Mouse (Mus musculus): Measurements from ENCODE around the gene Kif16b.

The Kif16b gene

DNA sequence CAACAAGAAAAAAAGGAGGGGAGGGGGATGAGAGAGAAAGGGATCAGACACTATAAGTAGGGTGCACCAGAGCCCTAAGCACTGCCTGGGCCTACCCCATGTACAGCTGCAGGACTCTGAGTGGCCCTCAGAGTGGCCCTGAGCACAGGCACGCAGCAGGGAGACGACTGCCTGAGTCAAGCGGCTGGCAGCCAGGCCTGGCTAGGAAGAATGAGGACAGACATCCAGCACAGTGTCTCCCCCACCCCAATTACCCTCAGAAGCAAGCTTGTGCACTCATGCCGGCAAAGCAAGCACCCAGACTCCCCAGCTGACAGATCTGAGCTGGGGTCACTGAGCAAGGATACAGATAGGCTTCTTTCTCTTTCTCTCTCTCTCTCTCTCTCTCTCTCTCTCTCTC lies 25.4 kb downstream of the Kif16b start:
- no peak for DNase-seq (ENCODE audit: low spot score in 2 of 2)

DNA sequence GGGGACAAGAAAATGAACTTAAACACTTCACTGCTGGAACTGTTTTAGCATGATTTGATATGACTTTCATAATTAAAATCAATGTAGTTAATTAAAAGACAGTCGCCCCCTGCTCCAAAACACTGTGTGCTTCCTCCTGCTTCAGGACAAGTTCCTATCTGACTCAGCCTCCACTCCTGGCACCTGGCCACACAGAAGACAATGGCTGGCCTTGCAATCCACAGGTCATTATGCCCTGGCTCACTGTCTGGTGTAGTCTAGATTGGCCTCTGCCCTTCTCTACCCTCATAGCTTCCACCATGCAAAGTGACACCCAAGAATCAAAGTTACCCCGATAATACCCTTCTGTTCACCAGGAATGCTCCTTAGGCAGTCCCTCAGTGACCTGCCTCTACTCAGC lies 26.8 kb downstream of the Kif16b start:
- no peak for DNase-seq (ENCODE audit: low spot score in 2 of 2)

DNA sequence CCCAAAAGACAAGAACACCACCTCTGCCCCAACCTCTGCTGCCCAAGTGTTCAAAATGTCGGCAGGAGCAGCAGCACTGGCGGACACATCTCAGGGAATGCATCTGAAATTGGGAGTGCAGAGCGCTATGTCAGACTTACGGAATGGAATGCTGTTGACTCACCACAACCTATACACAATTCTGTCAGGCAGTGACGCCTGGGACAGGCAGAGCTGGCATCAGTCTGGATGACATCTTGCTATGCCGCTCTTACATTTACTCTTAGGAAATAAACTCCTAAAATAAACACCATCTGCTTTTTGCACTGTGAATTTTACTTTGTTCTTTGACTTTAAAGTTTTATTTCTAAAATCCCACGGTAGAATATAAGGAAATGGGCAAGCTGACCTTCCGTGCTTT lies 31.3 kb downstream of the Kif16b start:
- DNase-seq (ENCODE audit: low spot score in 2 of 2): no peak

DNA sequence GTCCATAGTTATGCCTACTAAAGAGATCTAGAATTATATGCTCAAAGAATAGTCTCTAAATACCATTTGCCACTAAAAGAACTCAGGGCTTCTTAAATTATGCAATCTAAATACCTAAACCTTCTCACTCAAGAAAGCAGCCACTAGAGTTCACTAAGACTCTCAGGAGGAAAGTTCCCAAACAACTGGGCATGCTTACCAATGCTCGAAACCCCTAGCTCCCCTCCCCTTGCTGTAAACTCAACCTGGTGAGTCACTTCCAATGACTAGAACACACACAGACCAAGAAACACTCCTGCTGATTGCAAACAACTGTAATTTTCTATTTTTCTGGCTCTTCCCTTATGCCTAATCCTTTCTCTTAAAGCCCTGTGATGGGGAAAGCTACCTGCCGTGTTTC lies 33.9 kb downstream of the Kif16b start:
- no peak for DNase-seq (ENCODE audit: low spot score in 2 of 2)

DNA sequence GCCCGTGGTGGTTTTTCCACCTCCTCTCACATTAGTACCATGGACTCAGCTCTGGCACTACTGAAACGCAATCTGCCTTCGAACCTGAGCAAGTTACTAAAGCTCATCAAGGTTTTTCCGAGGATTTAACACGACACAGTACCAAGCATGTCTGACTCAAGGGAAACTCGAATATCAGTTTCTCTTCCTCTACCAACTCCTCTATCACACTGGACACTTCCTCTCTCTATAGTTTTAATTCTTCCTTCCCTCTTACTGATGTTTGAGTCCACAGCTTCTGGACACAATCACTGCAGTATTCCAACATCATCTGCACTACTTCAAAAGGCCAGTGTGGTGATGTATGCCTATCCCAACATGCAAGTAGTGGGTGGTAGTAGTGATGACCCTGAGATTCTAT lies 40.3 kb downstream of the Kif16b start:
- no peak for DNase-seq (ENCODE audit: low spot score in 2 of 2)

DNA sequence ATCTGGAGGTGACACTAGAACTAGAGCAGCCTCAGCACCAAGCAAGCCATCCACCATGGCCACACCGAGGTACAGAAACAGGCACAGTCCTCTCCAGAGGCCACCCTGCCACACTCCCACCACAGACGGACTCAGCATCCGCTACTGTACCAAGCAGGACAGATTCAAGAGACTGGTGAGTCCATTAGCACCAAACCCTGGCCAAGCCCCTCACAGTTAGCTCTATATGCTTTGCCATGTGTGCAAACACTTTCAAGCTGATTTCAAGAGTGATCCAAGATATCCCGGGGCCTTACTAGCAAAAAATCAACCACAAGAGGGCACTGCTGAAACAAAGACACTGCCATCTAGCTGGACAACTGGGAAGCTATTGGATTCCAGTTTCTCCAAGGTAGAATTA lies 41.9 kb downstream of the Kif16b start:
- DNase-seq (ENCODE audit: low spot score in 2 of 2): peak; percentile 54 to 63

DNA sequence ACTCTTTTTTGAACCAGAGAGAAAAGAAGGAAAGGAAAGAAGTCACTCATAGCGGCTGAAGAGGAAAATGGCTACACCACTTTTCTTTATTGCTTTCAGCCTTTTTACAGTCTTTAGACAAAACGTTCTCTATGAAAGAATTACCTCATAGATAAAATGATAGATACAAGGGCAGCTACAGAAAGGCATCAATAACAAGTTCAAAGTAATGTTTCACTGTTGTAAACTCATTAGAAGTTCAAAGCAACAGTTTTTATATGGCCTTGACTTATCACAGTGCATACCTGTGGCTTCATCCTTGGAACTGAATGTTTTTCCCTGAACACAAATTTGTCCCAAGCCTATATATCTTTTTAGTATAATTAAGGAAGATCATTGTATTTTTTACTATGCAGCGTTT lies 62.6 kb downstream of the Kif16b start:
- no peak for DNase-seq (ENCODE audit: low spot score in 2 of 2)

DNA sequence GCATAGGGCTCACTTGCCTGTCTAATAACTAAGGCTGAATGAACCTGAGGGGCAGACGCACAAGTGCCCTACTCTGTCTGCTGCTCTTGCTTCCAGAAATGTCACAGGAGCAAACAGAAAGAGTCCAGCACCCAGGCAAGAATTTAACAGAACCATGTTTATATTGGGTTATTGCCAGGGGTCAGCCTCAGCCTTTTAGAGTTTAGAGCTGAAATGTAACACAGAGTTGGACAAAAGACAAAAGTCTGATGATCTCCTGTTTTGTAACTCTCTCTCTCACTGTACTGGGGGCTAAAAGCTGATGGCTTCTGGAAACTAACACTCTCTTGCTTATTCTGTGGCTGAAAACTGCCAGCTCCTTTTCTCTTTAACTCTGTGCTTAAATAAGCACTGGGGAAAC lies 63.2 kb downstream of the Kif16b start:
- DNase-seq (ENCODE audit: low spot score in 2 of 2): no peak

DNA sequence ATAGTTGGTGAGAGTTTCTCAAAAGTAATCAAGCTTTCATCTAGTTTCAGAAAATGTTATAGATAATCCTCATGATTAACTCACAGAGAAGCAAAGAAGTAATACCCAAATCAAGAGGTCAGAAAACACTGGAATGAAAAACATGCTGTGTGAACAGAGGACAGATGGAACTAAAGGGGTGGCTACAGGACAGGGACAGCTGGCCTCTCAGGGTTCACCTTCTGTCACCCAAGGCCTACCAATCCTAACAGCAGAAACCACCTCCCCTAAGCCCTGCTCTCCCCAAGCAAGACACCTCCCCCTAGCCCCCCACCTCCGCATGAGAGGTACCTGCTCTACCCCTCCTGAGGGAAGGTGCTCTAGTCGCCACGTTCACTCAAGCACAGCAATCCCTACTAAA lies 66.6 kb downstream of the Kif16b start:
- DNase-seq (ENCODE audit: low spot score in 2 of 2): no peak

DNA sequence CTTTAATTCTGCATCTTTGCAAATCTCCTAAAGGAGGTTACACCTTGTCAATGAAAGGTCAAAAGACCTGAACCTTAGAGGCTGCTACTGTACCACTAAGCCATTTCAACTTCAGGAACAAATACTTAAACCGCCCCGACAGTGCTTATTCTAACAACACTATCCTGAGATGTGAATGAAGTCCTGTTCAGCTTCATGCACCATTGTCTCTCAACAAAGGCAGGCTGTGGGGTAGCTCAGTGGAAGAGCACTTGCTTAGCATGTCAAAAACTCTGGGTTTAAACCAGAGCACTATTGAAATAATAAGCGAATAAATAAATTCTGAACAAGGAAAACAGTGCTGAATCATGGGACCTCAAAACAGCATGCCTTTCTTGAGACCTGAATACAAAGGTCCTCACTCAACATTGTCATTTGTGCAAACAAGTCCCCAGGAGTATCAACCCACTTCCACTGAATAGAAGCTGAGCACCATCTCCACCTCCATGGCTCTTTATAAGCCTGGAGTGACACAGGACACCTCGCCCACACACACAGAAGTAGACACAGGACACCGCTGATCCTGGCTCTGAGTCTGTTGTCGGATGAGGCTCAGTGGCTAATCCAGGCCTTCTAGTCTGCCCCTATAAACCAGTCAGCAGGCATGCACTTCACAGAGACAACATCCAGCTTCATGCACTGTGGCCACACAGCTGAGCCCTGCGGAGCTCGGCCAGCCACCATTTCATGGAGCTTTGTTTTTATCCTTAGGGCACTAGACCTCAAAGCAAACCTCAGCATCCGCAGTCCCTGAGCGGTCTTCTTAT lies 68.5 kb downstream of the Kif16b start:
- no peak for DNase-seq (ENCODE audit: low spot score in 2 of 2)

DNA sequence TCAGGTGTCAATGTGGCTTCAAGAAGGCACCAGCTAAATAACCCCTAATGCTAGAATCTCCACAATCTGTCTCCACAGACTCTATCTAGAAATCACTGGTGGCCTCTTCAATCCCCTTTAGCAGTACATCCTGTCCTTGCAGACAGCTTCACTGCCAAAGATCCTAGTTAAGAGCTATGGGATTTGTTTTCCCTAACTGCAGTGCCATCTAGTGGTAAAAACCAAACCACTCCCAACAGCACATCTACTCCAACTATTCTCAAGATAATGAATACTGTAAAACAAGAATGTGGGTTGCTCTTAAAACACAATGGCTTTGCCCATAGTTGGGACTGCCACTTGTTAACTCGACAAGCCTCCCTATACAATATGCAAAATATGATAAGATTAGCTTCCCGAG lies 88.3 kb downstream of the Kif16b start:
- DNase-seq (ENCODE audit: low spot score in 2 of 2): peak; percentile 68 to 75

DNA sequence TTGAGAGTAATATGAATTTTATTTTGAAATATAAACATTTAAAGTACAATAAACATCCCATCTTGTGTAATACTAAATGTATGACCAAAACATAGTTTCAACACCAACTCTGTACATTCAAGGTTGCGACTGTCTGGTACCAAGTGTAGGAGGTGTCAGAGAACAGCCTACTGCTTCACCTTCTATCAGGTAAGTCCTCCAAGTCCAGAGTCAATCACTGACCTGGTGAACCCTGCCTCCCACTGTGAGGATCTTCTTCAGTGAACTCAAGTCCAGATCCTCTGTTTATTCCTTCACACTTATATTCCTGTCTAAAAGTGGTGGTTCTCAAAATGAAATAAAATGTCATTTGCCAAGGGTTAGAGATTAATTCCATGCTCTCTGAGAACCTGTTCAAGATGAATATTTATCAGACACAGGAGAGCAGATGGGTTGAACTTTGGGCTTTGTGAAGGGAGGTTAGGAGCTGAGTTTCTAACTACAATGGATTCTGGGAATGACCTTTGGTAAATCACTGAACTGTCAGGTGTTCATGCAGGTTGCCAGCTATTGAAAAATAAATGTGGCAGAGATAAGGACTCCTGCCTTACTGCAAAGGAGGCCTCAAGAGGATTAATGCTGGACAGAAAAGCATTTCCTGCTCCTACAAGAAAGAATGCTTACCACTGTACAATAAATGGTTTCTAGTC lies 97.4 kb downstream of the Kif16b start:
- no peak for DNase-seq (ENCODE audit: low spot score in 2 of 2)

DNA sequence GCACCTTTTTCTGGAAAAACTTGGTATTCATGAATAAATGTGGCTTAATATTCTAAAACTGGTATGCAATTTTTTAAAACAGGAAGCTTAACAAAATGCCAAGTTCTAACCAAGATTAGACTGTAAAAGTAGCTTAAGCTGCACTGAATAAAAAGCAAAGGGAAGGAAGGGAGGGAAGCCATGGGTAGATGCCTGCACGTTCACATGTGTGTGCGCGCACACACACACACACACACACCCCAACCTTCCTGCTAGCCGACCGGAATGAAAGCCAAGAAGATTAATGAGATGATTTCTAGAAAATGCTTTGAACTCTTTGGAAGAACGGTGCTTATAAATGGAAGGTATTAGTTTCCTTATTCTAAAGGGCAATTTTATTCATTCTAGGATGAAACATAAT lies 104.0 kb downstream of the Kif16b start:
- DNase-seq (ENCODE audit: low spot score in 2 of 2): no peak

DNA sequence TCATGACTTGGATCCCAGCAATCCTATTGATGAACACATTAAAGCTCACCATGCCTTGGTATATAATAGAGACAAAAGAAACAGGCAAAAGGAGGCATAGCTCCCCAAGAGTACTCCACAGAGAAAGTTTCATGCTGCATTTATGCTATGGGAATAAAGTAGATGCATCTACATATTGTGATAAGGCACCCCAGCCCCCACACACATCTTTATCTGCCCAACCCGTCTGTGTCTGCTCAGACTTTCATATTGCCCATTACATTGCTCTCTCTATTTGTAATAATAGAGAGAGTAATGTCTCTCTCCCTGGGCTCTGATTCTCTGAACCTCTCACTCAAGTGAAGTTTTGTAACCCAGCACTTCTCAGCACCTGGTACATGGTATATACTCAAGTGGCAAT lies 126.0 kb downstream of the Kif16b start:
- no peak for DNase-seq (ENCODE audit: low spot score in 2 of 2)

DNA sequence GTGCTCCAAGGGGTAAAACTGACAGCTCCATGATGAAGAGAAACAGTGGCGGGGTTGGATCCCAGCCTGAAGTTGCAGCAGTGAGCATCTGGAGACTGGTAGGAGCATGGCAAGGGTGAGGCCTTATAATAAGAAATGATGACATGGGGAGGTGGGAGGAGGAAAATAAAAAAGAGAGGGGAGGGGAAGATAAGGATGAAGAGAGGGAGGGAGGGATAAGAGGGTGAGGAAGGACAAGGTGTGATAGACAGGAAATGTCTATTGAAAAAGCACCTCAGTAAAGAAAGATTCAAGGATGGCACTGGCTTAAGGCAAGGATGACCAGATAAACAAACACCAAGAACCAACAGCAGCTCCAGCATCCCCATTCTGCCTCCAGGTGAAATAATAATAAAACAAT lies 126.6 kb downstream of the Kif16b start:
- DNase-seq (ENCODE audit: low spot score in 2 of 2): no peak

DNA sequence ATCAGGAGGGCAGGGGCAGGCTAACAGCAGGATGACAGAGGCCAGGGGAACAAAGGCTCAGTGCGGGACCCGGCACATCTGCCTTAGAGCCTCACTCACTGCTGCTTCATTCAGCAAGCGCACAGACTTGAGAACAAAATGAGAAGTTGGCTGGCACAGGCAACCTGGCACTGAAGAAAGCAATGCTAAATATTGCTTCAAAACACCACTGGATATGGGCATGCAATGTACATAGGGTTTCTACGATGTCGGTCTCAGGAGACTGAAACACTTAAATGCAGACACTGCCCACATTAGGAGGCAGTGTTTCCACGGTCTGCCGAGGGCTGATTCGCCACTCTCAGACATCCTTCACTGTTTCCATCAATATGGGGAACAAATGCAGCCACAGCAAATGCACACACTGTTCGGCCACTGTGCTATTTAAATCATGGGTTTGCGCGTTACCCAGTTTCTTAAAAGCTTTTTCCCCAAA lies 131.6 kb downstream of the Kif16b start:
- peak; percentile 27 to 33 for DNase-seq (ENCODE audit: low spot score in 2 of 2)

DNA sequence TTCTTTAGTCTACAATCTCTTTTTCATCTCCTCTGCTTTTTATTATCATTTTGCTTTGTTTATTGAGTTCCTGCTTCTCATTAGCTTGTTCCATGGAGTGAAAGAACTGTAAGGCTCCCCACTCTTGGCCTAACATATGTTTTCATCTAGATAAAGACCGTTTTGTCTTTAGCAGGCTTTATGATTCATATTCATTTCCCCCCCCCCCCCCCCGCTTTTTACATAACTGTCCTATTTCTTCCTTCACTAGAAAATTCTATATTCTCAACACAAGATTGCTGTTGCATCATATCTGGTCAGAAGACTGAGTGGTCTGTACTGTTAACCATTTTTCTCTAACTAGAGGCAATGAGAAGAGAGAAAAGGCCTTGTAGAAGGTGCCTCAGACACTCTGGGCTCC lies 137.1 kb downstream of the Kif16b start:
- no peak for DNase-seq (ENCODE audit: low spot score in 2 of 2)

DNA sequence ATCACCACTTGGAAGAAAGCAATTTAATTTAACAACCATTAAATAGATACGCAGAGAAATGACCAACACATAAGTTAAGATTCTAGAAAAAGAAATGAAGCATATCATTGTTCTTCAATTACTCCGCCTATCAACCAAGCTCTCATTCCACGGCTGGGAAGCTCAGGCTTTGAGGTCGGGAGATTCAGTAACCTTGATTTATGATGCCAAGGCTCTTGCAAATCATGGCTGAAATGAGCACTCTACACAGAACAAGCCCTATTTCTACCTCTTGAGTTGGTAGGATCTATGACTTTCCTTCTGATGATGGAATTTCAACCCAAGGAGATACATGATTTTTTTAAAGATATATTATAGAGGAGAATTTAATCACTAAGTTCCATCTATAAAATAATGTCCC lies 140.5 kb downstream of the Kif16b start:
- DNase-seq (ENCODE audit: low spot score in 2 of 2): no peak

DNA sequence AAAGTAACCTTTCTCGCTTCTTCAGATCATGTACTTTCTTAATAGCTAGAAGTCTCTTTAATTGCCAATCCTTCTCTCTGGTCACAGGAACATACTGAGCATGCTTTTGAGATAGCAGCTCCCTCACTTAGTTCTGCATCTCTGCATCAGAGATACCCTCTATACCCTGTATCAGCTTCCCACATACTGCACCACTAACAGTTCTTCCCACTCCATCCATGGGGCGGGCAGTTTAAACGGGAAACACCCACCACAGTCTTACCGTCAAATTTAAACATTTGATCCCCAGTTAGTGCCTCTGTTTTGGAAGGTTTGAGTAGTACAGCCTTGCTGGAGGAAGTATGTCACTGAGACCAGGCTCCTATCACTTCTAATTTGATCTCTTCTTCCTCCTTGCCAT lies 142.1 kb downstream of the Kif16b start:
- DNase-seq (ENCODE audit: low spot score in 2 of 2): no peak

DNA sequence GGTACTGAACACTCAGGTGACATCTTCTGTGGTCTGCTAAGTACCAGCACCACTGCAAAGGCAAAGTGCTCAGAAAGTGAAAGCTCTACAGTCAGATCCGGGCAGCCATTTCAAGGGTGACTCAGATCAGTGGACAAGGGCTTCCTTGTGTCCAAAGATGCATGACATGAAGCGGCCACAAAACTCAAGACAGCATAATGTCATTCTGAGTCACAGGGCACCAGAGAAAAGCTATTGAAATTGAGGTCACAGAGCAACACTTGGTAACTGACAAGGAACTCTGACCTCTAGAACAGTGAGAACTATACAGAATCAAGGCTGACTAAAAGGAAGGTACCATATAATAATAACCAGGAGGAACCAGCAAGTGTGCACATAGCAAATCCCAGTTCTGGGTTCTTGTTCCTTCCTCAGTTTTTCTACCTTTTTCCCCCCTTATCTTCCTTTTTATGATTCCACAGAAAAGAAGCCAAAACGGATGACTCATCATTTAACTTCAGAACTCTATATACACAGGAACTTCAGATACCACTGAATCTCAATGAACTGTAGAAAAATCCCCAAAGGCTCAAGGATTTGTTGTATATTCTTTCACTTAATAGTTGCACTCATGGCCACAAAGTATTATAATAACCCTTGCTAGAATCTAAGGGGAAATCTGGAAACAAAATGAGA lies 143.1 kb downstream of the Kif16b start:
- no peak for DNase-seq (ENCODE audit: low spot score in 2 of 2)

DNA sequence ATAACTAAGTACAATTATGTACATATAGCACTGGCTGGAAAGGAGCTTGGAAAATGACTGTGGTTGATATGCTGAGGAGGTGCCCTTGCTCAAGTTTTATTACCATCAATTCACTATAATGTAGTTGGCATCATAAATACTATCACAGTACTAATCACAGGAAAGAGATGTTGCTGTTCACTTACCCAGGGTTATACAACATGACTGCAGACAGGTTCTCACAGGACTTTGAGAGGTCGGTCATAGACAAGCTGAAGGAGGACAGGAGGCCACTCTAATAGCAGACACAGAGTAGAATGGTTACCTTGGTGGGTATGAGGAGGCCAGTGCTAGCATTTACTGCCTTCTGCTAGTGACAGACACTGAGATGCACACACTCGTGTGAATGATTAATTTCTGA lies 162.0 kb downstream of the Kif16b start:
- no peak for DNase-seq (ENCODE audit: low spot score in 2 of 2)

DNA sequence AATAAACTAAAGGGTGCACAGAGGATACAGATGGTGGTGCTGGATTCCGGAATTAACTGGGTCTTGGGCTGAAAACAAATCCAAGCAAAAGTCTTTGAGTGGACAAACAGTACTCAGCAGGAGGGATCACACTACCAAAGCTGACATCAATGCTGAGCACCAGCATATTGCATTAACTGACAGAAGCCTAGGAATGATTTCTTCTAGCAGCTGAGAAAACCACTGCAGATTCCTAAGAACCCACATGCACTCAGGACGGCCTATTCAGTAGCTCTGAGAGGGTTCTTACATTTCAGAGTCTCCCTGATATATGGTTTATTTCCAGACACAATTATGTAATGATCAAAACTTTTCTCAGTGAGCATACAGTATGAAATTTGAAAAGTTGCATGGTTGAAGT lies 162.8 kb downstream of the Kif16b start:
- DNase-seq (ENCODE audit: low spot score in 2 of 2): no peak

DNA sequence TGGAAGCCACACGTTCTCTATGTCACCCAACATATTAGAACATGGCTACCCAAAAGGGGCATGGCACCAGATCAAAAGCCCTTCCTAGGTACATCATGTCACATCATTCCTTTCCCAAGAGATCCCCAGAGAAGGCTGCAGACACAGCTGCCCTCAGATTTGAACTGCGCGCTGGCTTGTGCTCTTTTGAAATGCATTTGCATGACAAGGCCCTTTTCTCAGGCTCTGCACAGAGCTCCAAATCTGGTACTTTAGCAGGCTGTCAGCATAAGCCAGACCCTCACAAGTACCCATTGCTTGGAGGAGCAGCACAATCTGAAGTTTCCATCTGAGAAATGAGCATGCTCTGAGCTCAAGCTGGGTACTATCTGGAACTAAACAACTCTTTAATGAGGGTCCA lies 165.6 kb downstream of the Kif16b start:
- no peak for DNase-seq (ENCODE audit: low spot score in 2 of 2)
